Mouse (Mus musculus): ENCODE measurements around the gene Nup107. TPM values are rescaled to one million over a fixed set of nuclear protein-coding genes. Genes with fewer than 3 reads are reported as not detected.

Gene Nup107
- polyA plus RNA-seq, 1 experiment = 22.8 TPM

DNA sequence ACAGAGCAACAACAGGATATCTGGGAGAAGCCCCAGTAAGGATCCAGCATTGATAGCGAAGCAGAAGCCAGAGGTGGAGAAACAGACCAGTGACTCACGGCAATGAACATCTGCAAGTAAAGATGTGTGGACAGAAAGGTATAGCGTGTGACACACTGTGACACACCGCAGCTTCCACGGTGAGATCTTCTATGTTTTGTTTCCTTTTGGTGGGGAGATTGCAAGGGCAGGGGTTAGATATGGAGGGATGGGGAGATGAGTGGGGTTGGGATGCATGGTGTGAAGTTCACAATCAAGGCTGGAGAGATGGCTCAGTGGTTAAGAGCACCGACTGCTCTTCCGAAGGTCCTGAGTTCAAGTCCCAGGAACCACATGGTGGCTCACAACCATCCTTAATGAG lies 62.4 kb downstream of the Nup107 start:
- TF ChIP-seq CTCF (IDR thresholded peaks at IDR 0.05; ENCODE audit: control insufficient read depth, insufficient read depth, low read length) (no peak), POLR2A (IDR thresholded peaks at IDR 0.05; ENCODE audit: borderline replicate concordance, control insufficient read depth, low read depth, low read length) (no peak)
- Histone ChIP-seq H3K4me1 (ENCODE audit: control insufficient read depth, insufficient read depth, low read length) (no peaks in the 10 kb centered on the region; the same call in 1 of the 2 replicates), H3K4me3 (replicated peaks; ENCODE audit: control insufficient read depth, low read depth, low read length) (no peak overlapping the region), H3K27ac (ENCODE audit: control insufficient read depth, insufficient read depth, low read depth, low read length, poor library complexity) (no peak overlapping the region)
- 91% methylated on average over 7 of the region's 7 CpGs for WGBS

DNA sequence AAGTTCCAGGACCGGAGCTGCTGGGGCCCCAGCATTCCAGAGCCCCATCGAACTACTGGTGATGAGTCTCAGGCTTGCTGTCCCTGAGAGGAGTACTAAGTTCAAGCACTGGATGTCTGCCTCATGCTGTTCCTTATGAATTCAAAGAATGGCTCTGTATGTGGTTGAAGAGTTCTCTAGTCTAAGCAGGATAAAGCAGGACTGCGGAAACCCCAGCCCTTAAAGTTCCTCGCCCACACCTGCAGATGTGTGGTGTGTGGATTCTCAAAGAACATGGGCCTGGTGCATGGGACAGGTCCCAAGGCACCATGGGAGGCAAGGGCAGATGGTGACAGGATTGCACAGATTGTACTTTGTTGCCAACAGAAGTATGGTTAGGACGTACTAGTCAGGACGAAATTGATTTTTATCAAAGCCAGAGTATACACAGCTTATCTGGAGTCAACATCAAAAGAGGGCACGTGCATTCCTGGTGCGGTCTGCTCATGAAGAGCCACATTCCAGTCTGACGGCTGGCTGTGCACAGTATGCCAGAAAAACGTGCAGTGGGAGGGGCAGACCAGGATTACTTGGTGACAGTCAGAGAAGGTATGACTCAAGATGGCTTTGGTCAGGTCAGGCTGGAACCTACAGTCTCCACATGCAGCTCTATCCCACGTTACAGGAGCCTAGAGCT lies 63.2 kb downstream of the Nup107 start:
- no peak for TF ChIP-seq POLR2A (IDR thresholded peaks at IDR 0.05; ENCODE audit: borderline replicate concordance, control insufficient read depth, low read depth, low read length)
- no peak for TF ChIP-seq CTCF (IDR thresholded peaks at IDR 0.05; ENCODE audit: control insufficient read depth, insufficient read depth, low read length)
- Histone ChIP-seq H3K4me3 (replicated peaks; ENCODE audit: control insufficient read depth, low read depth, low read length) (no peak overlapping the region), H3K27ac (ENCODE audit: control insufficient read depth, insufficient read depth, low read depth, low read length, poor library complexity) (no peak overlapping the region), H3K4me1 (ENCODE audit: control insufficient read depth, insufficient read depth, low read length) (no peaks in the 10 kb centered on the region; the same call in 1 of the 2 replicates)
- WGBS = 72% methylated on average over 11 of the region's 11 CpGs

DNA sequence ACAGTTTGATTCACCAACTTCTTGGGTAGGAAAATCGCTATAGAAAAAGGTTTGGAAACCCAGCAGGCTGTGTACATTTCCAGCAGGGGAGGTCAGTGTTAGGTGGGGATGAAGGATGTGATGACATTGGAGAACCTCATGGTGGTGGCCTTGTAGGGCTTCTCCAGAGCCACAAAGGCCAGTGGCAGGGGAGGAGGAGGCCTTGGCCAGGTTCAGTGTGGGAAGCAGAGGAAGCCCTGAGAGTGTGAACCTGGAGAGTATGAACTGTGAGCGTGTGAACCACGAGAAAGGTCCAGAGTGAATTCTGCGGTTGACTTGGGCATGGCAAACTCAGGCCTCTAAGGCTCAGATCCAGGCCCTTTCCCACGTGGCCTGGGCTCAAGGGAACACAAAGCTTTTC lies 63.9 kb downstream of the Nup107 start:
- TF ChIP-seq POLR2A (IDR thresholded peaks at IDR 0.05; ENCODE audit: borderline replicate concordance, control insufficient read depth, low read depth, low read length) (no peak), CTCF (IDR thresholded peaks at IDR 0.05; ENCODE audit: control insufficient read depth, insufficient read depth, low read length) (no peak)
- no peaks in the 10 kb centered on the region; the same call in 1 of the 2 replicates for H3K4me1 ChIP-seq (ENCODE audit: control insufficient read depth, insufficient read depth, low read length)
- no peak overlapping the region for H3K27ac ChIP-seq (ENCODE audit: control insufficient read depth, insufficient read depth, low read depth, low read length, poor library complexity)
- no peak overlapping the region for H3K4me3 ChIP-seq (replicated peaks; ENCODE audit: control insufficient read depth, low read depth, low read length)
- 78% methylated on average over 5 of the region's 5 CpGs for WGBS

DNA sequence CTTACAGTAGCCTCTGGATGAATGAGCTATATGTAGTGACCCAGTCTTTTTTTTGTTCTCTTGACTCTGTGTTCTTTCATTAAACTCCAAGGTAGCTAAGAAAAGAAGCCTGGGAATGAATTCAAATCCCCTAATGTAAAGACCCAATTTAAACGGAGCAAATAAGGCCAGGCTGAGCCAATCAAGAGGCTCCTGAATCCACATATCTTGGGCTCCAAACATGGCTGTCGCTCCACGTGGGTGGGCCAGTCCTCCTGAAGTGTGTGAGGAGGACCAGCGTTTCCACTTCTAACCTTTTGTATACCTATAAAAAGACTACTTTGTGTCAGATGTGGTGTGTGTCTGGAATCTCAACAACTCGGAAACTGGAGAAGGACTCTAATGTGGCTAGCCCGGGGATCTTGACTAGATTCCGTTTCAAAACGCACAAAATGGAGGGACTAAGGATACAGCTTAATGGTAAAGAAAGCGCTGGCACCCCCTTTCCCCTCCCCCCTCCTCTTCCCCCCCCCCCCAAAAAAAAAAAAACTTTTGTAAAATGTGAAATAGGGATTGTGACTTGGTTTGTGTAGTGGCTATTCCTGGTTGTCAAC lies 64.9 kb downstream of the Nup107 start:
- no peaks in the 10 kb centered on the region; the same call in 1 of the 2 replicates for H3K4me1 ChIP-seq (ENCODE audit: control insufficient read depth, insufficient read depth, low read length)
- WGBS = 83% methylated on average over 9 of the region's 9 CpGs
- TF ChIP-seq CTCF (IDR thresholded peaks at IDR 0.05; ENCODE audit: control insufficient read depth, insufficient read depth, low read length) (no peak), POLR2A (IDR thresholded peaks at IDR 0.05; ENCODE audit: borderline replicate concordance, control insufficient read depth, low read depth, low read length) (no peak)

DNA sequence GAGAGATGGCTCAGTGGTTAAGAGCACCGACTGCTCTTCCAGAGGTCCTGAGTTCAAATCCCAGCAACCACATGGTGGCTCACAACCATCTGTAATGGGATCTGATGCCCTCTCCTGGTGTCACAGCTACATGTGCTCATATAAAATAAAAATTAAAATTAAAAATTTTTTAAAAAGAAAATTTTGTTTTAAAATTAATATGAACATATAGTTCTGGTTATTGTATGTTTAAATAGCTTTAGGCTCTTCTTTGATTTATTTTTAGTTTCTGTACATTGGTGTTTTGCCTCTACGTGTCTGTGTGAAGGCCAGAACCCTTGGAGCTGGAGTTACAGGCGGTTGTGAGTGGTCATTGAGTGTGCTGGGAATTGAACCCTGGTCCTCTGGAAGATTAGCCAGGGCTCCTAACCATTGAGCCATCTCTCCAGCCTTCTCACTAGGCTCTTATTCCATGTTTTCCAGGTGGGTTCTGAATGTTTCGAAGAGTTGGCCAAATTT lies 65.6 kb downstream of the Nup107 start:
- 80% methylated on average over 4 of the region's 4 CpGs for WGBS
- no peak overlapping the region for H3K27ac ChIP-seq (ENCODE audit: control insufficient read depth, insufficient read depth, low read depth, low read length, poor library complexity)
- no peak overlapping the region for H3K4me3 ChIP-seq (replicated peaks; ENCODE audit: control insufficient read depth, low read depth, low read length)
- TF ChIP-seq CTCF (IDR thresholded peaks at IDR 0.05; ENCODE audit: control insufficient read depth, insufficient read depth, low read length) = no peak
- no peak for TF ChIP-seq POLR2A (IDR thresholded peaks at IDR 0.05; ENCODE audit: borderline replicate concordance, control insufficient read depth, low read depth, low read length)
- no peaks in the 10 kb centered on the region; the same call in 1 of the 2 replicates for H3K4me1 ChIP-seq (ENCODE audit: control insufficient read depth, insufficient read depth, low read length)

More for the DNA sequence above, 64.9 kb downstream of the Nup107 start:
- H3K27ac ChIP-seq (ENCODE audit: control insufficient read depth, insufficient read depth, low read depth, low read length, poor library complexity) = no peak overlapping the region
- no peak overlapping the region for H3K4me3 ChIP-seq (replicated peaks; ENCODE audit: control insufficient read depth, low read depth, low read length)

DNA sequence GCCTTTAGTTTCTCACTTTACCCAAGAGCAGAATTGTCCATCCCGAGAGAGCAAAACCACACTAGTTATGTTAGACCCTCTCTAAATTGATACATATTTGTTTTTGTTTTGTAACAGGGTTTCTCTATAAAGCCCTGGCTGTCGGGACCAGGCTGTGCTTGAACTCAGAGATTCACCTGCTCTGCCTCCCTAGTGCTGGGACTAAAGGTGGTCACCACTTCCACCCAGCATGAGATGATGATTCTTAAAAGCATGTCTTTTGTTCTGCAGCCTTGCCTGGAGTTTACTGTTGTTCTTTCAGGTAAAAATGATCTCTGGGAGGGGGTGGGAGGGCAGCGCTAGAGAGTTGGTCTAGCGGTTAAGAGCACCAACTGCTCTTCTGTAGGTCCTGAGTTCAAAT lies 66.2 kb downstream of the Nup107 start:
- 83% methylated on average over 4 of the region's 4 CpGs for WGBS
- Histone ChIP-seq H3K27ac (ENCODE audit: control insufficient read depth, insufficient read depth, low read depth, low read length, poor library complexity) (no peak overlapping the region), H3K4me1 (ENCODE audit: control insufficient read depth, insufficient read depth, low read length) (no peaks in the 10 kb centered on the region), H3K4me3 (replicated peaks; ENCODE audit: control insufficient read depth, low read depth, low read length) (no peak overlapping the region)
- TF ChIP-seq CTCF (IDR thresholded peaks at IDR 0.05; ENCODE audit: control insufficient read depth, insufficient read depth, low read length) = no peak
- TF ChIP-seq POLR2A (IDR thresholded peaks at IDR 0.05; ENCODE audit: borderline replicate concordance, control insufficient read depth, low read depth, low read length) = no peak

DNA sequence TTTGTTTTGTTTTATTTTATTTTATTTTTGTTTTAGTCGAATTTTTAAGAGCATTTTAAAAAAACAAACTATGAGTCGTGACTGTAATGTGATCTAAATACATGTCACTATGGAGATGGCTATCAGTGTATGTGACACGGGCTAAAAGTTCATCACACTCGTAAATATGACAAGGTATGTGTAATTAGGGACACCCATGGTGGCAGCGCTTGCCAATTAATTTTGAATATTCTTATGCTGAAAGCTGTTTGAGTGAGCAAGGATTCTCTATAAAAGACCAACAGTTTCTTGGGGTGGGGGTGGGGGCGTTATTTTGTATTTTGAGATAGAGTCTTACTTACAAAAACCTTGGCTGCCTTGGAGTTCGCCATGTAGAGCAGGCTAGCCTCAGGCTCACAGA lies 66.8 kb downstream of the Nup107 start:
- whole genome bisulfite sequencing = 70% methylated on average over 7 of the region's 7 CpGs
- TF ChIP-seq CTCF (IDR thresholded peaks at IDR 0.05; ENCODE audit: control insufficient read depth, insufficient read depth, low read length) (no peak), POLR2A (IDR thresholded peaks at IDR 0.05; ENCODE audit: borderline replicate concordance, control insufficient read depth, low read depth, low read length) (no peak)
- no peak overlapping the region for H3K27ac ChIP-seq (ENCODE audit: control insufficient read depth, insufficient read depth, low read depth, low read length, poor library complexity)
- H3K4me3 ChIP-seq (replicated peaks; ENCODE audit: control insufficient read depth, low read depth, low read length) = no peak overlapping the region
- H3K4me1 ChIP-seq (ENCODE audit: control insufficient read depth, insufficient read depth, low read length) = no peaks in the 10 kb centered on the region

DNA sequence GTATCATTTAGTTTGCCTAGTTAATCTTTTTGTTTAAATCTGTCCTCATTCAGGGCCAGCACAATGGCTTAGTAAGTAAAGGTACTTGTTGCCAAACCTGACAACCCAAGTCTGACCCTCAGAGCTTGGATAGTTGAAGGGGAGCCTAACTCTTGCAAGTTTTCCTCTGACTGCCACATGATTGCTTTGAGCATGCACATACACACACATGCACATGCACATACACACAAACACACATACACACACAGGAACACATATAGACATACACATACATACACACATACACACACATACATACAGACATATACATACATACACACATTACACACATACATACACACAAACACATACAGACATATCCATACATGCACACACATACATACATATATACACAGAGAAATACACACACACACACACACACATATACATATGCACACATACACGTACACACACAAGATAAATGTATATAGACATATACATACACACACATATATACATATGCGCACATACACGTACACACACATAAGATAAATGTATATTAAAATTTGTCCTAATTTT lies 67.6 kb downstream of the Nup107 start:
- WGBS = 83% methylated on average over 3 of the region's 3 CpGs
- H3K4me1 ChIP-seq (ENCODE audit: control insufficient read depth, insufficient read depth, low read length) = no peaks in the 10 kb centered on the region
- no peak overlapping the region for H3K27ac ChIP-seq (ENCODE audit: control insufficient read depth, insufficient read depth, low read depth, low read length, poor library complexity)
- TF ChIP-seq POLR2A (IDR thresholded peaks at IDR 0.05; ENCODE audit: borderline replicate concordance, control insufficient read depth, low read depth, low read length) (no peak), CTCF (IDR thresholded peaks at IDR 0.05; ENCODE audit: control insufficient read depth, insufficient read depth, low read length) (no peak)
- no peak overlapping the region for H3K4me3 ChIP-seq (replicated peaks; ENCODE audit: control insufficient read depth, low read depth, low read length)
